Mouse (Mus musculus) hindbrain, embryonic 11.5 days (tissue): ENCODE measurements around the gene Dimt1. TPM values are rescaled to one million over a fixed set of nuclear protein-coding genes. Genes with fewer than 3 reads are reported as not detected.
"Not testable (repeated sequence)": the region's sequence is repeated elsewhere in the genome, so short reads cannot be mapped to it uniquely, and the experiment has no call there.

Experiments used
- ATAC-seq: fragments of 200-750 bp; cut with Nextera tagmentation; 2 replicates; pipeline ENCODE4 v1.8.0; 2017; ENCODE audit warnings: mild to moderate bottlenecking, moderate TSS enrichment, moderate library complexity; ENCODE audit not compliant: low FRiP score
- DNase-seq: peaks from one replicate; pipeline ENCODE4 v3.0.0-alpha.2; 2015; ENCODE audit warnings: low spot score
- H3K27ac ChIP-seq: fragments of 300-500 bp; sonication (generic); 2 replicates; pipeline ENCODE4 v1.5.1; 2014; ENCODE audit warnings: mild to moderate bottlenecking, low read depth, low read length
- H3K27me3 ChIP-seq: fragments of 300-500 bp; sonication (generic); 2 replicates; pipeline ENCODE4 v1.6.1; 2014; ENCODE audit warnings: mild to moderate bottlenecking, low read length, moderate library complexity, mixed read lengths; ENCODE audit not compliant: control insufficient read depth, insufficient read depth
- H3K36me3 ChIP-seq: fragments of 300-500 bp; sonication (generic); 2 replicates; pipeline ENCODE4 v1.6.1; 2014; ENCODE audit warnings: mild to moderate bottlenecking, low read length, moderate library complexity, mixed read lengths; ENCODE audit not compliant: control insufficient read depth, insufficient read depth
- H3K4me1 ChIP-seq: fragments of 300-500 bp; sonication (generic); replicated peaks from 2 replicates; pipeline ENCODE4 v1.6.1; 2014; ENCODE audit warnings: low read length, mixed read lengths; ENCODE audit not compliant: control insufficient read depth, insufficient read depth
- H3K4me2 ChIP-seq: fragments of 300-500 bp; sonication (generic); replicated peaks from 2 replicates; pipeline ENCODE4 v1.6.1; 2014; ENCODE audit warnings: mild to moderate bottlenecking, low read depth, low read length
- H3K4me3 ChIP-seq: fragments of 300-500 bp; sonication (generic); 2 replicates; pipeline ENCODE4 v1.5.1; 2014; ENCODE audit warnings: low read depth, low read length
- H3K9ac ChIP-seq: fragments of 300-500 bp; sonication (generic); 2 replicates; pipeline ENCODE4 v1.6.1; 2014; ENCODE audit warnings: low read depth, low read length
- H3K9me3 ChIP-seq: fragments of 300-500 bp; sonication (generic); 2 replicates; pipeline ENCODE4 v1.6.1; 2016; ENCODE audit warnings: low read length; ENCODE audit not compliant: control insufficient read depth
- WGBS: fragments of 180-500 bp; shearing (Covaris S2); extraction: QIAGEN DNeasy Blood & Tissue Kit; methylation state at CpG from one replicate; pipeline ENCODE4 v1.1.7; 2014; 5-methylcytosine and 5-hydroxymethylcytosine counted together
- polyA plus RNA-seq: library from polyadenylated mRNA; unstranded; fragments of >200 nt; fragmentation: Nextera tagmentation; extraction: Ambion mirVana; gene quantifications from 2 replicates; pipeline ENCODE4 v1.2.1, GENCODE M21; 2014

The Dimt1 gene
- polyA plus RNA-seq, 1 experiment from 2014 or later: 48.3 TPM

DNA sequence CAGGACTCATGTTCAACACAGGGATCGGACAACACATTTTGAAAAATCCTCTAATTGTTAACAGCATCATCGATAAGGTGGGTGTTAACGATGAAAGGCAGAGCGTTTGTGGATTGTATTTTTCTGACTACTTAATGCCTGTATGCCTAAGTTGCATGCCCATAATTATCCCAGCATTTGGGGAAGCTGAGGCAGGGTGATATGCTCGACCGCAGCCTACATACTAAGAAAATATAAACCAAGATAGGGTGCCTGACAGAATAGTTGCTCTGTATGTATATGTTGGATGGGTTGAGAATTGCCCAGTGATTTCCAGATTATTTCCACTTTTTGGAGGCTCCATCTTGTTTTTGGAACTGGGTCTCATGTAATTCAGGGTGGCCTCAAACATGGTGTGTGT is 656 bp downstream of the Dimt1 start:
- ATAC-seq (no peak), DNase-seq (no peak)
- H3K4me2 ChIP-seq: peak overlapping the region; percentile 52
- H3K4me3 ChIP-seq: peak overlapping the region; percentile 76
- H3K27me3 ChIP-seq: no peaks in the 10 kb centered on the region
- H3K4me1 ChIP-seq: no peaks in the 10 kb centered on the region
- no peaks in the 10 kb centered on the region for H3K9me3 ChIP-seq
- H3K9ac ChIP-seq: peak overlapping the region; percentile 83
- H3K27ac ChIP-seq: no peak overlapping the region
- WGBS: 6% methylated on average over 6 of the region's 6 CpGs
- 0 out of 2 replicates have a peak, but pooled peaks cover 2% of the 10 kb centered on the region for H3K36me3 ChIP-seq

DNA sequence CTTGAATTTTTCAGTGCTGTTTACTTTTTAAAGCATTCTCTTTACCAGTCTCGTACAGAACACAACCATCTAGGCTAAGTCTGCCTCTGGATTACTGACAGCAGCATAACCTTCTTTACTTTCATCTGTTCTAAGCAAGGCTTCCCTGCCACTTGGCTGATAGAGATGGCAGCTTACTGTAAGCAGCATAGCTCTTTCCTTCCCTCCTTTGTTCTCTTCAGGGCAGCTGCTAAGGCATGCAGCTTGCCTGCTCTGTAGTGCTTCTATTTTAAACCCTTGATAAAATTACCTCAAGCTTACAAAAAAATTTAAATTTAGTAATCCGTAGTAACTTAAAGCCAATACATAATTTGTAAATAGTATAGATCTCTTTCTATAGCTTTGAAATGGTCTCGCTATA is 8.0 kb downstream of the Dimt1 start:
- Histone ChIP-seq H3K9ac (no peak overlapping the region), H3K27ac (no peak overlapping the region), H3K36me3 (0 out of 2 replicates have a peak, but pooled peaks cover 8% of the 10 kb centered on the region), H3K4me2 (no peak overlapping the region), H3K9me3 (no peaks in the 10 kb centered on the region), H3K4me3 (no peak overlapping the region), H3K27me3 (no peaks in the 10 kb centered on the region), H3K4me1 (no peaks in the 10 kb centered on the region)
- WGBS: 94% methylated on average over 3 of the region's 3 CpGs
- ATAC-seq: no peak
- DNase-seq: no peak

DNA sequence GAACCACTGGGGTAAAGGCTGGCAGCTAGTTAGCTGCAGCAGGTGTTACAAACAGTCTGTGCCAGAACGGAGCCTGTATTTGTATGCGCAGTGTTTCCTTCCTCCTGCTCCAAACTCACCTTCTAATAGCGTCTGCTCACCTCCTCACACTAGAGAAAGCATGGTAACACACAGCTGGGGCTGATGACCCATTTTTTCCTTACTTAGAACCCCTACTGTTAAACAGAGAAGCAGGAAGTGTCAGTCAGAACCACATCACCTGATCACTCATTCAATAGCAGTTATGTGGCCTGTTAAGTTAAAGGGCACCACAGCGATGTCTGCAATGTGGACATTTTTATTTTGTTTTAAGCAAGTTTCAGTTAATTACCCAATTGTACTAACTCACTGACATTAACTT is 10.6 kb downstream of the Dimt1 start:
- 93% methylated on average over 4 of the region's 4 CpGs for WGBS
- H3K4me3 ChIP-seq: no peak overlapping the region

DNA sequence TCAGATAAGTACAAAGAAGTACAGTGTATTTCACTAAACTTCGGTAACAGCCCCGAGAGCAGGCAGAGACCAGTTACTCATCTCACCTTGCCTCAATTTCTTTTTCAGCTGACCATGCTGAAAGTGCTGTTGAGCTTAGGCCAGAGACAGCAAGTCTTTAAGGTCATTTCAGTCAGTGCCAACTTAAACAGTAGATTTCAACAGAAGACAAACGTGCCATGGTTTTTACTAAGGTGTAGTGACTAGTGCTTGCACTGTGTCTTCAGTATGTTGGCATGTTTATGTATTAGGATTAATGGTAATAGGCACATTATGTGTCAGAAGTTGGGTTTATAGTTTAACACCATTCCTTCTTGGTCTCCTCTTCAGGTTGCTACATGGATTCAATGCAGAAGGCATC is 11.4 kb downstream of the Dimt1 start:
- H3K4me3 ChIP-seq: no peak overlapping the region
- DNase-seq (no peak), ATAC-seq (no peak)
- H3K9me3 ChIP-seq: no peaks in the 10 kb centered on the region
- H3K9ac ChIP-seq: no peak overlapping the region
- H3K4me2 ChIP-seq: no peak overlapping the region
- H3K27me3 ChIP-seq: no peaks in the 10 kb centered on the region
- no peaks in the 10 kb centered on the region for H3K4me1 ChIP-seq
- H3K36me3 ChIP-seq: peaks cover 6% of the 10 kb centered on the region; the same call in 1 of the 2 replicates
- 90% methylated on average over 3 of the region's 3 CpGs for WGBS
- H3K27ac ChIP-seq: no peak overlapping the region

More for the DNA sequence above, 10.6 kb downstream of the Dimt1 start:
- Histone ChIP-seq H3K9ac (no peak overlapping the region), H3K36me3 (peaks cover 6% of the 10 kb centered on the region; the same call in 1 of the 2 replicates), H3K9me3 (no peaks in the 10 kb centered on the region), H3K27me3 (no peaks in the 10 kb centered on the region), H3K4me1 (no peaks in the 10 kb centered on the region), H3K27ac (no peak overlapping the region), H3K4me2 (no peak overlapping the region)
- DNase-seq: no peak
- no peak for ATAC-seq

DNA sequence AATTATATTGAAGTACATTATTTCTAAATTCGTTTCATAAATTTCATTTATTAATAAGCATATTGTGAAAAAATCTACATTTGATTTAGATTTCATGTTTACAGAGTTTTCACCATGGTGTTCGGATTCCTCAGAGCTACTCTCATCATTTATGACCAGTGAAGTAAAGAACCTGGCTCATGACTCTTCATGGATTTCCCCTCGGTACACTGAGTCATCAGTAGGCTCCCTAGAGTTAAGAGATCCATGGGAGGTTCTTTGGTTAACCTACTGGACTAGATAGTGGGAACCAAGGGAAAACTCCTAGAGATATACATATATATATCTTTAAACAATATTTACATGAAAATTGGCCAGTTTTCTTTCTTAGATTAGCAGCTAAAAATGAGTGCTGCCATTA is 13.6 kb downstream of the Dimt1 start:
- H3K9ac ChIP-seq: no peak overlapping the region
- DNase-seq (no peak), ATAC-seq (no peak)
- H3K27ac ChIP-seq: no peak overlapping the region
- H3K4me1 ChIP-seq: no peaks in the 10 kb centered on the region
- no peaks in the 10 kb centered on the region for H3K9me3 ChIP-seq
- no peak overlapping the region for H3K4me3 ChIP-seq
- WGBS: 92% methylated on average over 3 of the region's 3 CpGs
- H3K27me3 ChIP-seq: no peaks in the 10 kb centered on the region
- H3K36me3 ChIP-seq: peaks cover 6% of the 10 kb centered on the region; the same call in 1 of the 2 replicates
- H3K4me2 ChIP-seq: no peak overlapping the region

DNA sequence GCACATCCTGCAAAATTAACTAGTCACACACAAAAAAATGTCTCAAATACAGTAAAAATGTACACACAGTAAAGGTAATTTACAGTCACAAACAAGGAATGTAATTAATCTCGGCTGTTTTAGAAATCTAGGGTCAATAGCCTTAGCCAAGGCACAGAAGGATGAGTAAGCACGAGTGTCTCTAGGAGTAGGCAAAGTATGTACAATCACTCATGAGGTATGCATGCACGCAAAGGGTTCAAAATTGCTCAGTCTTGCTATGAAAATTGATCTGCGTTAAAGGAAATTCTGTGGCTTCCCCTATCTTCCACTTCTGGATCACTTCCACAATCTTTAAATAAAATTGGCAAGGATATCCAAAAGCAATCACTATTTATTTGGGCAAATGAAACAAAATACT is 14.6 kb downstream of the Dimt1 start:
- Histone ChIP-seq H3K9ac (no peak overlapping the region), H3K27me3 (no peaks in the 10 kb centered on the region), H3K36me3 (peaks cover 3% of the 10 kb centered on the region; the same call in 1 of the 2 replicates), H3K4me2 (no peak overlapping the region), H3K4me3 (no peak overlapping the region), H3K27ac (no peak overlapping the region), H3K9me3 (no peaks in the 10 kb centered on the region), H3K4me1 (no peaks in the 10 kb centered on the region)
- ATAC-seq: no peak
- no peak for DNase-seq
- 95% methylated on average over 4 of the region's 4 CpGs for WGBS

DNA sequence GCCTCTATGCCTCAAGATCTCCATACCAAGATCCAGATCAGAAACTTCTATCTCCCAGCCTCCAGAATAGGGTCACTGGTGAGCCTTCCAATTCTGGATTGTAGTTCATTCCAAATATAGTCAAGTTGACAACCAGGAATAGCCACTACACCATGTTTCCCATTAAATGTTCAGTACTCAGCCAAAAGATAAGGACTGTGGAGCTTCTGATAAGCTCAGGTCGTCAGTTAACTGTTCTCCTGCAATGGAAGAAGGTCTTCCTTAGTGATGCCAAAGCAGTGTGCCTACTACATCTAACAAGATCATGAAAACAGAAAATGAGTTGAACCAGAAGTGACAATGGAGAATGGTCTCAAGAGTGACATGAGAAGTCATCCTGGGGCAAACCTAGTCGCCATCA is 50.0 kb downstream of the Dimt1 start:
- Histone ChIP-seq H3K27me3 (no peaks in the 10 kb centered on the region), H3K4me2 (no peak overlapping the region), H3K4me1 (no peaks in the 10 kb centered on the region), H3K36me3 (no peaks in the 10 kb centered on the region), H3K27ac (no peak overlapping the region), H3K9me3 (no peaks in the 10 kb centered on the region), H3K4me3 (no peak overlapping the region), H3K9ac (no peak overlapping the region)
- WGBS: 88% methylated on average over 2 of the region's 2 CpGs
- DNase-seq (no peak), ATAC-seq (no peak)

DNA sequence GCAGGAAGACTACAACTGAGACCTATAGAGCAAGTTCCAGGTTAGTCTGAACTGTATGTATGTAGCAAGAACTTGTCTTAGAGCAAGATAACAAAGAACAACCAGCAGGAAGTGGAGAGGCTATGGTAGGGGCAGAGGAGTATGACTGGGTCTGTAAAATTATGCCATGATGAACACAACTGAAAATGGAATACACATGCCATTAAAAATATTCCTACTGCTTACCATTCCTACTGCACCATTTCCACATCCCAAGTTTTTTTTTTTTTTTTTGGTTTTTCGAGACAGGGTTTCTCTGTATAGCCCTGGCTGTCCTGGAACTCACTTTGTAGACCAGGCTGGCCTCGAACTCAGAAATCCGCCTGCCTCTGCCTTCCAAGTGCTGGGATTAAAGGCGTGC is 50.6 kb downstream of the Dimt1 start:
- H3K27ac ChIP-seq, H3K36me3 ChIP-seq, H3K9me3 ChIP-seq, H3K4me1 ChIP-seq, H3K27me3 ChIP-seq, H3K9ac ChIP-seq, ATAC-seq, H3K4me3 ChIP-seq, DNase-seq, H3K4me2 ChIP-seq: not testable (repeated sequence)
- 93% methylated on average over 4 of the region's 4 CpGs for WGBS

DNA sequence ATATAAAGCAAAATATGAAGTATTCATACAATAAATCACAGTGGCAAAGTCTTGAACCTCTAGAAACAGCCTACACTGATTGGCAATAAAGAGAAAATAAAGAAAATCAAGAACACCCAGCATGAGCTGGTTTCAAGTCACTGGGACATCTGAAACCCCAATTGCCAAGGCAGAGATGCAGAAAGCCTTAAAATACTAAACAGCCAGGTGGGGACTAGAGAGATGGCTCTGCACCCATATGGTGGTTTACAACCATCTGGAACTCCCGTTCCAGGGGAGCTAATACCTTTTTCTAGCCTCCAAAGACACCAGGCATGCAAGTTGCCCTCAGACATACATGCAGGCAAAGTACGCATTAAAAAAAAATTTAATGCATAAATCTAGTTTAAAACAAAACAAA is 51.1 kb downstream of the Dimt1 start:
- Histone ChIP-seq H3K4me2 (no peak overlapping the region), H3K36me3 (no peaks in the 10 kb centered on the region), H3K4me1 (no peaks in the 10 kb centered on the region), H3K9ac (no peak overlapping the region), H3K9me3 (no peaks in the 10 kb centered on the region), H3K4me3 (no peak overlapping the region), H3K27me3 (no peaks in the 10 kb centered on the region), H3K27ac (no peak overlapping the region)
- WGBS: 93% methylated on average over 2 of the region's 2 CpGs
- no peak for ATAC-seq
- no peak for DNase-seq
